Mouse (Mus musculus) cerebellum, adult 18-20 months (tissue): ENCODE results near the gene Trim37.
"Not testable (repeated sequence)": the region's sequence is repeated elsewhere in the genome, so short reads cannot be mapped to it uniquely, and the experiment has no call there.

Source experiments
- DNase-seq, 2 experiments: peaks; one replicate each; pipeline ENCODE4 v3.0.0; 2021

Trim37 gene

DNA sequence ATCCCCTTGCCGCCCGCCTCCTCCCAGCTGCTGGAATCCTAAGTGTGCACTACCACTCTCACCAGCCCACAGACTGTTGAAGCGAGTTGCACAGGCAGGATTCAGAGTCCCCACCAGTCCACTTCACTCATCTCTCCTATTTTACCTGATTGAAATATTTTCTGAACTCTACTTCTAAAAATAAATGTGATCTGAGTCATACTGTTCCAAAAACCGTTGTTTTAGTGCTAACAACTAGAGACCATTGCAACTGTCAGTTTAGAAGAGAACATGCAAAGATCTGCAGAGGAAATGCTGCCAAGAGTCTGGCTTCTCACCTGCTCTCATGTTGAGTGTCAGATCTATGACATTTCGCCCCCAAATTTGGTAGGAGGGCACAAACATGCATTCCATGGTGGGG lies 106.5 kb downstream of the Trim37 start:
- DNase-seq: no peak

DNA sequence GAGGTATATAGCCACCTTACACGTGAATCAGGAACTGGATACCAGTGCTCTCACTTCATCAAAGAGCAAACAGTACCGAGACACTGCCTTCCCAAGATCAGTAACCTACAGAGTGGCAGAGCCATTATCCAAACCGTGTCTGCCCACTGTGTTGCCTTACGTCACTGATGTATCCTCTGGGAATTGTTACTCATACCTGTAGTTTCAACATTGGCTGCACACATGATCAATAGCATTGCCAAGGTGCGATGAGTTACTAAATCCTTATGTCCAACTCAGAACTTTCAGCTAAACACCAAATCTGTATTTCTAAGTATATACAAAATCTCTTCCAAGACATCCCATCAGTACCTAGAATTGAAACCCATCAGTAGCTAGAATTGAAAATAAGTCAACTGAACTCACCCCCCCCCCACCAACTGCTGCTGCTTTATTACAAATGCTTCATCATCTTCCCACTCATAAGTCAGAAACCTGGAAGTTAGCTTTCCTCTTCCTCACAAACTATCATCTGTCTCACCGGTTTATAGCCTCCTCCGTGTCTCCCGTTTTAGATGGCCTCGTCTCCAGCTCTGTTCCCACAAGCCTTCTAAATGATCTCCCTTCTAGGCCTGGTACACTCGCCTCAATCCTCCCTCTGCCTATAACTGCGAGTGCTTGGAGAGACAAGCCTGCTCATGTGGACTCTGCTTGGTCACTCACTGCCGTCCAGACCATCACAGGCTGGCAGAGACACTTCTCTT lies 108.0 kb downstream of the Trim37 start:
- DNase-seq: no peak

DNA sequence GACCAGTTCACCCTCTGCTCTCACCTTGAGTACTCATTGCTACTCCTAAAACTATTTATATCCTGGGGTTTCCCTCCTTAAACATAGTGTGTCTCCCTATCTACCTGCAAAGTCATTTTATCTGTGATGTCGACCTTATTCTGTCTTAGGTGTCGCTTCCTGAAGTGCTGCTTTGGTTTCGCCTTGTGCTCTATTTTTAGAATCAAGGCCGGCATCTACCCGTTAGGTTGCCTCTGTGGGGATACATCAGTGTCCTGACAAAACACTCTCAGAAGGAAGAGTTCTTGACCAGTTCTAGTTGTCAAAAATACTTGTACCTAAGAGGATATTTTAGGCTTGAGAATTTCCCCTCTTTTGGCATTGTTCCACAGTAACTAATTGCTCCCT lies 108.6 kb downstream of the Trim37 start:
- no peak for DNase-seq

DNA sequence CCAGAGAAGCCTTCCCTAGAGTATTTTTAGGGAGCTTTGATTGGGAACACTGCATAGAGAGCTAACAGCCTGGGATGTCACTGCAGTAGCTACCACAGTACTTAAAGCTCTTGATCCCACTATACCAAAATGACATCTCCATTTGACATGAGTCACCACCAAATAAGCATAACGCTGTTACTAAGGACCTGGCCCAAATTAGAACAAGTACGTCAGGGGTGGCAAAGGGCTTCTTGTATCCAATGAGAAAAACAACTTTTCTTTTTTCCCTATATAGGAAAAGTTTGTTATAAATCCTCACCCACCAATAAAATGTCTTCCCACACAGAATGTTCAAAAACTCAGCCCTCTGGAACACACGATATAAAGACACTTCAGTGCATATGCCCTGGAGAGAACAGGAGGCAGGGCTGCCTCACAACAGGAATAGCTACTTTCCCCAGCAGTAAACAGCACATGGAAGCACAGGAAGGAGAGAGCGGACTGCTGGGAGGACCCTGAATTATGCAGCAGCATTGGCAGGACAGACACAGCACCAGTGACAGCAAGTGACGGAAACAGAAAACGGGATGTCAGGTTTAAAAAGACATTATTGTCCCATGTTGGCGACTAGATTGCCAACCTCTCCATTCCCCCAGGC lies 112.1 kb downstream of the Trim37 start:
- DNase-seq: no peak

DNA sequence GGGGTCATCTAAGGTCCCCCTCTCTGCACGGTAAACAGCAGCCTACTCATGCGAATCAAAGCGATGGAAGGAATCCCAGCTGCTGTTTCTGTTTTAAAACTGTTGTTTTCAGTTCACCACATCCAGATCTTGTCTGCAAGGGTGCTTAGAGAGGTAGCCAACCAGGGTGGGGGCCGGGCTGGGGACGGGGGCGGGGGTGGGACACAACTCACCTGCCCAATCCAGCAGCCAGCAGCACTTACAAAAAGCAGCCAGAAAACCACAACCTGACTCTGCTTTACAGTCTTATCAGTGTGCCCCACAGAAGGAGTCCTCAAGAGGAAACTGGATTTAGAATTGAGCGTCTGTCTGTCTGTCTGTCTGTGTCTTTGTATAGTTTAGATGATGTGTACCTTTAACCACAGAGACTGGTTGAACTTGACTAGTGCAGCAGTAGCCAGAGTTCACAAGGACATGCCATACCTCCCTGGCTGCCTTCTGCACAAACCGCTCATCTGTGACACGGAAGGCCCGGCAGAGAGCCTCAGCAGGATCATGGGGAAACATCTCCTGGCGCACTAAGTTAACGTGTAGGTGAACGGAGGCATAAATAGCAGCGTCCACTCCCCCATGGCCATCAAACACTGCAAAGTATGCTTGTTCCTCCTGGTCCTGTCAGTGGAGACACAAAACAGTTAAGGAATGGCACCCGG lies 113.4 kb downstream of the Trim37 start:
- DNase-seq: no peak

DNA sequence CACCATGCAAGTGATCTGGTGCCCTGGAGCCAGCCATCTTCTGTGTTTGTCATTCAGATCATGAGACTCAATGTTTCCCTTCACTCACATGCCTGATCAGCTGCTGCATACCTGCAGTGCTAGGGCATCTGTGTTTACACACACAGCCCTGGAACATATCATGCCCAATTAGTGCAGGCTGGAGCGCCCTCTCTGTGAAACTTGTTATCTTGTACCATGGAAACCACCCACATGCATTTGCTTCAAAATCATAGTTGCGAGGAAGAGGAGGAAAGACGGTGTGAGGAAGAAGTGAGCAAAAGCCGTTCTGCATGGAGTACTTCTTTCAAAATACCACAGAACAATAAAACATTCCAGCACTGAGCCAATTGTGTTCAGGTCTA lies 113.9 kb downstream of the Trim37 start:
- no peak for DNase-seq

DNA sequence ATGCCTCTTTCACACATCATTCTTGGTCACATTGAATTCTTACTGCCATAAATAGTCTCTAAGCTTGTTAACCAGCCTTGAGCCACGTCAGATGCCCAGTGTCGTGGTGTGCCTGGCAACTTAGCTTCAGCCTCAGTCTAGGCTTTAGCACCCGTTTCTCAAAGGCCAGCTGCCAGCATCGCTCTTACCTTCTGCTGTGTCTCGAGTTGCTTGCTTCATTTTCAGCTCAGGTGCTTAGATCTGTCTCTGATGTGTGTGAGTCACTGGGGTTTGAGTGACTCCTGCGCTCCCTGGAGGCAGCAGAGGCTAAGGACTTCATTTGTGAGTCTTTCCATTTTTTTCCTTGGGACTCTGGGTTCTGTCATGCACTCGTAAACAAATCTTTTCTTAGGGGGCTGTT lies 114.4 kb downstream of the Trim37 start:
- no peak for DNase-seq

DNA sequence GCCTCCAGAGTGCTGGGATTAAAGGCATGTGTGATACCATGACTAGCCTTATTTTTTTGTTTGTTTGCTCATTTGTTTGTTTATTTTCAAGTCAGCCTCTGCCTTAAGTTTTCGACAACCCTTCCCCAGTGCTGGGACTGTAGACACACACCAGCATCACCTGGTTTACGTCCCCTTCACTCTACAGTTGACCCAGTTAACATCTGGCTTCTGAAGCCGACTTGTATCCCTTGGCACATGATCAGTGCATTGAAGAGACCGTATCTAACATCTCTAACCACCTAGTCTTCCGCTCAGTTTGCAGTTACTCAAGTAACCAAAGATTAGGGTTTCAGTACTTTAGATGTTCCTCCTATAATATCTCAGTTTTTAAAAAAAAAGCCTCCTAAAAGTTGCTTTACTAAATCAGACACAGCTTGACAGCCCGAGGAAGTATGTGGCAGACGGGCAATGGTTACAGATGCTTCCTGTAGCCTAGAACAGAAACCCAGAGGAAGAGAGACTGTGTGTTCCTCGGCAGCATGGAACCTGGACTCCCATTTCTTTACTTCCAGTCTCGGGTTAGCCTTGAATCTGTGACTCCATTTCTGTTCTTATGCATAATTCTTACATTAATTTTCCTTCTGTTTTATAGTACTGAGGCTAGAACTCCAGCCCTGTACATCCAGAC lies 118.4 kb downstream of the Trim37 start:
- no peak for DNase-seq

DNA sequence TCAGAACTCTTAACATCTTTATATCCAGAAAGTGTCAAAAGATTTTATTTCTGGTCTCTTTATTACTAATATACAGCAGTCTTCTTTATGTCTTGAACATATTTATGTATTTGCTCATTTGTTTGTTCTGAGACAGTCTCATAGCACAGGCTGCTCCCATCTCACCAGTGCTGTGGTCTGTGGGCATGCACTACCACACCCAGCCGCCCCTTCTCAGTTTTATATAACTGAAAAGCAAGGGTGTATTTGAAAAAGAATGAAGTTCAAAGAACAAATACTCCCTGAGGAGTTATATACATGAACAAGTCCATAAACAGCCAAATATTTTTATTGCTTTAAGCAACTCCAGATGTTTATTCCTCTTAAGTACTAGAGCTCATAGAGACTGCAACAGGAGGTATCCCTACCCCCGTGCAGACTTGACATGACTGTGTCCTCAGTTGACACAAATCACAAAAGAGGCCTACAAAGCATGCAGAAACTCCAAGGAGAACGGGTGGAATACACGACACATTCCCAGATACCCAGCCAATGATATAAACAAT lies 119.3 kb downstream of the Trim37 start:
- DNase-seq: no peak

DNA sequence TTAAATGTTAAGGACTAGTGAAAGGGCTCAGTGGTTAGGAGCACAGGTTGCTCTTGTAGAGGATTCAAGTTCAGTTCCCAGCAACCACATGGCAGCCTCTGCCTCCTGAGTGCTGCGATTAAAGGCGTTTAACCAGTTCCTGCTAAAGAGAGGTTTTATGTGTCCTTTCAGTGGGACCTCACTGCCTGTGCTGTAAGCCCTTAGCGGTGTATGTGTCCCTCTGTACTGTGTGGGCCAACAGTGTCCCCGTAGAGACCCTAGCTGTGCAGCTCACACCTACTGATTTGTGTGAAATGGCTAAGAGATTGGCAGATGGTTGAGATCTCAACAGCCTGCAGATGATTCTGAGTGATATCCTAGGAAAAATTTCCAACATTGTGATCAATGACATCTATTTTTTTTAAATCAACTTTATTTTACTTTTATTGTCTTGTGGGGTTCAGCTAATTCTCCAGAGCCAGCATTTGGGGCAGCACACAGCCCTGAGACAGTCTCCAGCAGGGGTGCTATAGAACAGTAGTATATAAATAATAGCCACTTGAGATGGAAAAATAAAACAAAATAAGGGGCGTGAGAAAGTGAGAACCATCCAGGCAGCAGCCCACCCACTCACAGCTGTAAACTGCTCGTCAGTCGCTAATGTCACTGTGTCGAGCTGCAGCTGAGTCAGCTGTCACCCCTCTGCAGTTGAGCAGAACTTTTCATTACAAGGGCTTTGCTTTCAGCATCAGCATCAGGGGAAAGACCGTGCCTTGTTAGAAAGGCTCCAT lies 120.0 kb downstream of the Trim37 start:
- no peak for DNase-seq

DNA sequence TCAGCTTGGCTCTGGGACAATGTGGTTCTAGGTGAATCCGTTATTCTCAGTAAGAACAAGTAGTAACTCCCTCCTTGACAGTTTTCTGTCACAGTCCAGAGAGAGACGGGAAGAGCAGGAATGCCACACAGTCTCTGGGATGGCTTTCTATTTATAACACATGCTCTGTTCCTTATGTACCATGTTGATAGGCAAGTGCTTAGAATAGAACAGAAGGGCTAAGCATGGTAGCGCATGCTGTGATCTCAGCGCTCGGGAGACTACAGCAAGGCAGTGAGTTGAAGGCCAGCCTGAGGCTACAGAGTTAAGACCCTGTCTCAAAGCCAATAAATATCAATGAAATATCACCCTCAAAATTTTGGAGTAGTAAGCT lies 120.6 kb downstream of the Trim37 start:
- DNase-seq: no peak

DNA sequence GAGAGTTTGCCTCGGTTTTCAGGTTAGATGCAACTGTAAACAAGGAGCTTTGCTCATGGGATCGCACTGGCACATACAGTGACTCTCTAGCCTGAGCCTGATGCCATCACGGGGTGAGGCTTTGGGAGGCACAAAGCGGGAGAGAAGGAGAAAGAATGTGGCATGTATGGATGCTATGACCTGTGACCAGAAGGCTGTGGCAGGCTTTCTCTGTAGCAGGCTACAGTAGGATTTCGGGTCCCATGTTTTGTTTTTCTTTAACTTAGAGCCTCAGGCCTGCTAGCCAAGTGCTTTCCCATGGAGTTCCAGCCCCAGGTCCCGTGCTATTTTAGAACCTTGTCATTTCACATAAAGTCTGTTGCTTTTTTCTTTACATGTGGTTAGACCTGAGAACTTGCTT lies 123.3 kb downstream of the Trim37 start:
- DNase-seq: no peak

DNA sequence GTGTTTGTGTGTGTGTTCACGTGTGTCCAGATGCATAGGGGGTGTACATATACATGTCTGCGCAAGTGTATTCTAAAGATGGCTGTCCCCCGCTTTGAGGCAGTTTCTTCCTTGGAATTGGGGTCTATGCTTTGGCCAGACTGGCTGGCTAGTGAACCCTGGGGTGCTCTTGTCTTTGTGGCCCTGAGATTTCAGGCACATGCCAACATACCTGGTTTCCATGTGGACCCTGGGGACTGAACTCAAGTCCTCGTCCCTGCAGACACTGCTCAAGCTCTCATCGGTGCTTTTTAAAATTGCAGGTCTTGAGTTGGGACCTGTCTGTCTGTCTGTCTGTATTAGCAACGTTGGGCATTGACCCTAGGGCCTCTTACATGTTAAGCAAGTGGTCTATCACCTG lies 126.4 kb downstream of the Trim37 start:
- no peak for DNase-seq

DNA sequence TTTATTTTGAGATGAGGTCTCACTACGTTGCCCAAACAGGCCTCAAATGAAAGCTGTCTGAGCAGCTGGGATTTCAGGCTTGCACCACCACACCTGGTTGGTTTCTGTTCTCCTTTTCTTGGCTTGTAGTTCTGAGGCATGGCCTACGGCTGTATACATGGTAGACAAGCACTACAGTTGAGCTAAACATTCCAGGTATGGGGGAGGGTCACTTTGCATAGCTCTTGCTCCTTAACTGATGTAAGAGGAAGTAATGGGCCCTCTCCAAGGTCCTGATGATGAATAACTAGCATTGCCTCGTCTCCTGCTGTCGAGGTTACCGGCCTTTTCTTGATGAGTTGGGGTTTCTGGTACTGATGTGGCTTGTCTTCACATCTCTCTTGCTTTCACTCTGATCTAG lies 127.3 kb downstream of the Trim37 start:
- no peak for DNase-seq

DNA sequence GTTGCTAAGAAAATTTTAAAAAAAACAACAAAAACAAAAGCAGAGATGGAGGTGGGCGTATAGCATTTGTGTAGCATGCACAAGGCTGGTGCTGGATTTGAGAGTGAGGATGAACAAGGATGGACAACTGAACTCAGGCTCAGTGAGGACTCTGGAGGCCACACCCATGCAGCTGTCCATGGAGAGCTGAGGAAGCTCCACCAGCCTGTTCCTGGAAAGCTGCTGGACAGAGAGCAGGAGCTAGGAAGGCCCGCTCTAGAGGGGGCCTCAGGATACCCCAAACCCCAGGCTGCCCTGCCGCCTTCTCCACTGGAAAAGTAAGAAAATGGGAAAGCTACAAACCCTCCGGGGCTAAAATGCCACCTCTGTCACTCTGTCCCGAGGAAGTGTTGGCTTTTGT lies 130.4 kb downstream of the Trim37 start:
- no peak for DNase-seq

DNA sequence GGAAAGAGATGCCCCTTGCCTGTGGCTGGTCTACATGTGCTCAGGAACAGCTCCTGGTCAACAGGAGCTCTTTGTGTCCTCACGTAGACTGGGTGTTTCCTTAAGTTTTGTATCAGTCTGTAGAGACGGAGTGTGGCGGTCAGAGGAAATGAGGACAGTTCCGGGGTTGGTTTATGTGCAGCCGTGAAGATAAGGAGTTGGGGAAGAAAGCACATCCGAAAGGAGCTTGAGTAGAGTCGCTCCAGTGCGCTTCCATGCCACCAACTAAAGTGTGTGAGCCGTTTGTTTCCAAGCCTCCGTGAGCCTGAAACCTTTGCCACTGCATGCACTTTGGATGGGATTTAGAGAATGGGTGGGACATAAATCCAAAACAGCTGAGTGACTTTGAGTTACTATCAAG lies 132.9 kb downstream of the Trim37 start:
- DNase-seq: no peak

DNA sequence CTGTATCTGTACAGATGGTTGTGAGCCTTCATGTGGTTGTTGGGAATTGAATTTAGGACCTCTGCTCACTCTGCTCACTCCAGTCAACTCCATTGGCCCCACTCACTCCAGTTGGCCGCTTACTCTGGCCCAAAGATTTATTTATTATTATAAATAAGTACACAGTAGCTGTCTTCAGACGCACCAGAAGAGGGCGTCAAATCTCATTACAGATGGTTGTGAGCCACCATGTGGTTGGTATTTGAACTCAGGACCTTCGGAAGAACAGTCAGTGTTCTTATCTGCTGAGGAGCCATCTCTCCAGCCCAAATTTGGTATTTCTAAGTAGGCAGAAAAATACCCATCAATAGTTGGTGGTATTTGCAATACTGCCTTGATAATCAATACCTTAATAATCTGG lies 134.8 kb downstream of the Trim37 start:
- DNase-seq: not testable (repeated sequence)

DNA sequence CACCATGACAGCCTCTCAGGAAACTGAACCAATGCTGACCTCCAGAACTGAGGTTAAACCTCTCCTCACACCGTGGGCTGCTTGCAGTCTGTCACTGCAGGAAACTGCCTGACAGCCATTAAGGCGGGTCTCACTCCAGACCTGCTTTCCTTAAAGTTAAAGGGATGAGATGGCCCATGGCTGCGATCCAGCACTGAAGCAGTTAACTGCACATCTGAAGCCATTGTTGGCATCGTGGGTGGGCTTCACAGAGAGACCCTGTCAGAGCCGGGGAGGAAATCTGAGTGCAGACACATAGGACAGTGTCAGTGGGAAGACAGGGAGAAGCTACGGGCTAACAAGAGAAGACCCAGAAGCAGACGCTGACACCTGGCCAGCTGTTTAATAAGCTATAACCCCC lies 137.1 kb downstream of the Trim37 start:
- DNase-seq: no peak

DNA sequence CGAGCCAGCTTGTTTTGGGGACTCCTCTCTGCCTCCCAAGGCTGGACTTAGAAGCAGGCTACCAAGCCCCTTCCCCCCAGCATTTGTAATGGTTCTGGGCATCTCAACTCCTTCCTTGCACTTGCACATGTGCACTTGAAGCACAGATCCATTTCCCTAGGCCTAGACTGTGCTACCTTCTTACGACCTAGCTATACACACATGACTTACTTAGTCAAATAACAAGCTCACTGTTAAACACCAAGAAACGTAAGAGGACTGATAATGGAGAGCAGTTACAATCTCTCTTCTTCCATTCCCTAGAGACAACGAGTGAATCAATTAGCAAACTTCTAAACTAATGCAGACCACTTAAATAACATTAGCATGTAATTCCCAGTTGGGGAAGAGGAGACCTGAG lies 139.4 kb downstream of the Trim37 start:
- no peak for DNase-seq

DNA sequence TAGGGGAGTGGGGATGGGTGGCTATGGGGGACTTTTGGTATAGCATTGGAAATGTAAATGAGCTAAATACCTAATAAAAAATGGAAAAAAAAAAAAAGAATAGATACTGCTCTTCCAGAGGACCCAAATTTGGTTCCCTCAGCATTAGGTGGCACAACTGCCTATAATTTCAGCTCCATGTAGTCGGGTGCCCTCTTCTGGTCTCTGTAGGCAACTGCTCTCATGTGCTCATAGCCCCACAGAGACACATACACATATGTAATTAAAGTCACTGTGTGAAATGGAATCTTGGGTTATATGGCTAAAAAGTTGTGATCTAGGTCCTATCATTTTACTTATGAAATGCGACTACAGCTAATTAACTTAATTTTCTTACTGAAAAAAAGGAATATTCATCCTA lies 141.9 kb downstream of the Trim37 start:
- no peak for DNase-seq
